Mouse (Mus musculus): Measurements from ENCODE around the gene Mapkap1. TPM values are rescaled to one million over a fixed set of nuclear protein-coding genes. Genes with fewer than 3 reads are reported as not detected.

Mapkap1 gene
- polyA plus RNA-seq, 1 experiment from 2014 or later, result 61.0 TPM

DNA sequence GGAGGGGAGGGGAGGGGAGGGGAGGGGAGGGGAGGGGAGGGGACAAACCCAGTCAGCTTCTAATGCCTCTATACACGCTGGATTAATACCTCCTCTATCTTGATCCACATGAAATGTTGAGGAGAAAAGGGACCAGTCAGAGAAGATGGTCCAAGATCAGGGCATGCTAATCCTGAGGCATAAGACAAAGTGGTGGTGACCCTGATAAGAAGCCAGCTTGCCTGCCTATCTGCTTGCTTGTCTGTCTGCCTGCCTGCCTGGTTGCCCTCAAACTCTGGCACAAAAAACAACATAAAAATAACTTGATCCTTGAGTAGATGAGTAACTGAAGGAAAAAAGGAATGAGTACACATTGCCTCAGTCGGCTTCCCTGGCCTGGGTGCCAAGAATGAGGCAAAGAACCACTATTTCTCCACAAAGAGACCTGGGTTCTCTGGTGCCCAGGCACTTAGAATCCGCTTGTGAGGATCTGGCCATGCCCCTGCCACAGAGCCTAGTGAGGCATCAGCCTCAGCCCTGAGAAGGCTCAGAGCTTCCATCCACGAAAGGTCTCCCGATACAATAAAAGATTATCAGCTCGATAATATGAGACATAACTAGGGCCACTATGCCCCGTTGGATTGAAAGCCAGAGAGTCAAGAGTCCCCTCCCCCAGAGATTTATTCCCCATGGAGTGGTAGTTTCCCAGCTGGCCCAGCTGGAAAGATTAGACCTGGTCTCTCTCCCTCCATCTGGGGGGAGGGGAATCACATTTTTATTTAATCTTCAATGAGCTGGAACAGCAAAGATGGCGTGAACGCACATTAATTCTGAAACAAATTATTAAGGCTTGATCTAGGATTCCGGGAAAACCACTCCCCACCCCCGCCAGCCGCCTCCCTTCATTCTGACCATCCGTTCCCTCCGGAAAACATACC is 228.9 kb downstream of the Mapkap1 start:
- Histone ChIP-seq H3K27me3 (ENCODE audit: control insufficient read depth, insufficient read depth, low read length) (no peaks in the 10 kb centered on the region), H3K27ac (replicated peaks) (no peak overlapping the region), H3K9me3 (ENCODE audit: control insufficient read depth, low read length) (no peaks in the 10 kb centered on the region), H3K9ac (ENCODE audit: low read length) (no peak overlapping the region), H3K4me3 (ENCODE audit: low read depth, low read length) (no peak overlapping the region), H3K4me2 (replicated peaks; ENCODE audit: low read depth) (no peak overlapping the region), H3K4me1 (replicated peaks; ENCODE audit: control insufficient read depth, insufficient read depth) (peaks cover 3% of the 10 kb centered on the region; the same call in 1 of the 2 replicates), H3K36me3 (ENCODE audit: control insufficient read depth, insufficient read depth, low read length) (no peaks in the 10 kb centered on the region)
- DNase-seq (ENCODE audit: low spot score) (no peak), ATAC-seq (ENCODE audit: low FRiP score, low TSS enrichment) (no peak)
- no peak for TF ChIP-seq EP300 (optimal IDR thresholded peaks at IDR 0.05)
- TF ChIP-seq CTCF (IDR thresholded peaks at IDR 0.05; ENCODE audit: low read depth), result no peak
- WGBS, result 76% methylated on average over 14 of the region's 14 CpGs

DNA sequence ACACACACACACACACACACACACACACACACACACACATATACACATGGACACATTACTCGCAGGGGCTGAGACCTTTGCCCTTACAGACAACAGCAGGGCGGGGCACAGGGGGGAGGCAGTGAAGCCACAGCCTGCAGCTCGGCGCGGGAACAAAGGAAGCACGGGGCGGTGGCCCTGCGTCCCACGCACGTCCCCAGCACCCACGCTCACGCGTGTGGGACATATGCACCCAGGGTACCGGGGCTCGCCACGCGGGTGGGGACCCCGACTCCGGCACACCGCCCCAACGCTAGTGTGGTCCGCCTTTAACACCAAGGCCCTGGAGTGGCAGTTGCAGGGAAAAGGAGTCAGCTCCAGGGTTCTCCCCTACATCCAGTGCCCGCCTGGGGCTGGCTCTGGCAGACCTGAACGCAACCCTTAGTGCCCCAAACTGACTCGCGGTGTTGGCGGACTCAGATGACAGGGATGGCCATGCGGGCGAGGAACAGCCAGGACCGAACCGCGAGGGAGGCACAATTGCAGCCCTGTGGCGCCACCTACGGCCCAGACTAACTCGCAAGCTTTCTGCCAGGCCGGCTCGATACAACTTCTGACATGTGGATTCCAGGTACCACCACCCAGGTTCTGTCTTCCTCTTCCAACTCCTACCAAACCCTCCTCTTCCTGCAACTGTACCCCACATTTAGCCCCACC is 232.5 kb downstream of the Mapkap1 start:
- ATAC-seq (ENCODE audit: low FRiP score, low TSS enrichment), result peak; percentile 58
- Histone ChIP-seq H3K4me2 (replicated peaks; ENCODE audit: low read depth) (peak overlapping the region; percentile 78), H3K9me3 (ENCODE audit: control insufficient read depth, low read length) (no peaks in the 10 kb centered on the region), H3K36me3 (ENCODE audit: control insufficient read depth, insufficient read depth, low read length) (no peaks in the 10 kb centered on the region), H3K27ac (replicated peaks) (no peak overlapping the region), H3K4me1 (replicated peaks; ENCODE audit: control insufficient read depth, insufficient read depth) (peaks cover 3% of the 10 kb centered on the region; the same call in 1 of the 2 replicates), H3K9ac (ENCODE audit: low read length) (peak overlapping the region; percentile 56; the same call in 1 of the 2 replicates), H3K4me3 (ENCODE audit: low read depth, low read length) (peak overlapping the region; percentile 43), H3K27me3 (ENCODE audit: control insufficient read depth, insufficient read depth, low read length) (no peaks in the 10 kb centered on the region)
- TF ChIP-seq CTCF (IDR thresholded peaks at IDR 0.05; ENCODE audit: low read depth) (peak; percentile 94), EP300 (optimal IDR thresholded peaks at IDR 0.05) (no peak)
- peak; percentile 87 for DNase-seq (ENCODE audit: low spot score)
- 11% methylated on average over 37 of the region's 37 CpGs for WGBS

DNA sequence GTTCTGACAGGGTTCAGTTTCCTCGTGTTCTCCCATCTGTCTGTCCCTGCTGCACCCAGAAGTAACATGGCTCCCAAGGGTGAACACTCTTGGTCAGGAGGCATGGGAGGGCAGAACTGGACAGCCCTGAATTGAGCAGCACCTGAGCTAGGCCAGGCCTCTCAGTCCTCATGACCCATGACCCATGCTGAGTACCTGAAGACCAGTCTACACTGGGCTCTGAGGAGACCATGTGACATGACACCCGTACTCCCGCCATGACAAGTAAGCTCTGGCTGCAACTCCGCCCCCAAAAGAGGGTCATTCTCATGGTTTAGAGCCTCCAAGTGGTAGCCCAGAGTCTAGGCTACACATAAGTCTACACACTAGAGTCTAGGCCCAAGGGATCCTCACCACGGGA is 233.2 kb downstream of the Mapkap1 start:
- no peak for DNase-seq (ENCODE audit: low spot score)
- H3K4me1 ChIP-seq (replicated peaks; ENCODE audit: control insufficient read depth, insufficient read depth), result peaks cover 3% of the 10 kb centered on the region; the same call in 1 of the 2 replicates
- no peak overlapping the region for H3K4me3 ChIP-seq (ENCODE audit: low read depth, low read length)
- H3K27ac ChIP-seq (replicated peaks), result no peak overlapping the region
- no peak for TF ChIP-seq EP300 (optimal IDR thresholded peaks at IDR 0.05)
- no peak for TF ChIP-seq CTCF (IDR thresholded peaks at IDR 0.05; ENCODE audit: low read depth)
- ATAC-seq (ENCODE audit: low FRiP score, low TSS enrichment), result no peak
- H3K9ac ChIP-seq (ENCODE audit: low read length), result no peak overlapping the region
- 53% methylated on average over 5 of the region's 5 CpGs for WGBS
- H3K36me3 ChIP-seq (ENCODE audit: control insufficient read depth, insufficient read depth, low read length), result no peaks in the 10 kb centered on the region
- no peaks in the 10 kb centered on the region for H3K9me3 ChIP-seq (ENCODE audit: control insufficient read depth, low read length)
- no peak overlapping the region for H3K4me2 ChIP-seq (replicated peaks; ENCODE audit: low read depth)
- H3K27me3 ChIP-seq (ENCODE audit: control insufficient read depth, insufficient read depth, low read length), result no peaks in the 10 kb centered on the region

DNA sequence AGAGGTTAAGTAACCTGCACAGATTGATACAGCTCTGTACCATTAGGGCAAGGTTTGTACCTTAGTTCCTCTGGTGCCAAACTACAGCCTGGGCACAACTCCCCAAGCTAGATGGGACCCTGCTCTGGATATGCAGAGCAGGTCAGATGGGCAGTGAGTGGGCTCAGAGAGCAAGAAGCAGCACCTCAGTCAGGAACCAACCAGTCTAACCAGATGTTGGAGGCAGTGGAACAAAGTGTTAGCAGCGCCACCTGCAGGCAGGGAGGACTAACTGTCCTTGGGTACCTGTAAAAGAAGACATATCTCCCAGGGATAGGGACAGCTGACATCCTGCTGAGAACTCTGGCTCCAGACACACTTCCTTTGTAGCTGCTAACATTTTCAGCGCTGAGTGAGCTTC is 235.8 kb downstream of the Mapkap1 start:
- no peak overlapping the region for H3K4me3 ChIP-seq (ENCODE audit: low read depth, low read length)
- no peak overlapping the region for H3K9ac ChIP-seq (ENCODE audit: low read length)
- ATAC-seq (ENCODE audit: low FRiP score, low TSS enrichment), result no peak
- DNase-seq (ENCODE audit: low spot score), result peak; percentile 72
- WGBS, result 40% methylated on average over 2 of the region's 2 CpGs
- H3K4me1 ChIP-seq (replicated peaks; ENCODE audit: control insufficient read depth, insufficient read depth), result peaks cover 3% of the 10 kb centered on the region; the same call in 1 of the 2 replicates
- TF ChIP-seq CTCF (IDR thresholded peaks at IDR 0.05; ENCODE audit: low read depth) (peak; percentile 71), EP300 (optimal IDR thresholded peaks at IDR 0.05) (no peak)
- H3K9me3 ChIP-seq (ENCODE audit: control insufficient read depth, low read length), result no peaks in the 10 kb centered on the region
- no peak overlapping the region for H3K4me2 ChIP-seq (replicated peaks; ENCODE audit: low read depth)
- H3K36me3 ChIP-seq (ENCODE audit: control insufficient read depth, insufficient read depth, low read length), result no peaks in the 10 kb centered on the region
- H3K27ac ChIP-seq (replicated peaks), result no peak overlapping the region
- H3K27me3 ChIP-seq (ENCODE audit: control insufficient read depth, insufficient read depth, low read length), result no peaks in the 10 kb centered on the region

DNA sequence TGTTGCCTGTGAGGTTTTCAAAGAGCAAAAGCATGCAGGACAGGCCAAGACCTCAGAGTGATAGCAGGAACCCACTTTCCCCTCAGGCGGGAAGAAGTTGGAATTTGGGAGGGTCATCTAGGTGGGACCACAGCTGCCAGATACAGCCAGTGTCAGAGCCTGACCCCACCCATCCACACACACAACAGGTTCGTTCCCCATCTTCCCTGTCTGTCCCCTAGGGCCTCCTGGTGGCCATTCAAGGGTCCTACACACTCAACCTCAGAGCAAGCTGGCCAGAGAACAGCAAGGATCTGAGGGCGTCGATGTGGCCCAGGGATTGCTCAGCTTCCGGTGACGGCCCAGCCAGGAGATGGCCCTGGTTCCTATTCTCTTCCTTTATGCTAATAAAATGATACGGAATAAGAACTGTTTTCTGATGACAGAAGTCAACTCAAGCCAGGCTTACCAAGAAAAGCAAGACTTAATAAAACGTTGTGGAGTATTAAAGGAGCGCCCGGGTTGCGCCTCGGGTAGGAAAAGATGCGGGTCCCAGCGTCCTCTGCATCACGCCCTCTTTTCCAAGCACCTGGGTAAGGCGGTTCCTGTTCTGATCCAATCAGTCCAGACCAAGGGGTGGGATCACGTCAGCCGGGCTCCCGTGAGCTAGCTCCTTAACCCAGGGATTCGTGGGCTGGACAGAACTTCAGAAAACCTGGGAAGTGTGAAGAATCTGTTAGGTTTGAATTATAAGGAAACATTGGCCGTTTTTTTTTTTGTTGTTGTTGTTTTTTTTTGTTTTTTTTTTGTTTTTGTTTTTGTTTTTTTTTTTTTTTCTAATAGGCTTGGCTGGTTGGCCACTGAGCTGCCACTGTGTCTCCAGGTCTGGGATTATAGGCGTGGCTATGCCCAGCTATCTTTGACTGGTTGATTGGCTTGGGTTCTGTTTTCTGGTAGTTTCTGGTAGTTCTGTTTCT is 238.3 kb downstream of the Mapkap1 start:
- Histone ChIP-seq H3K4me2 (replicated peaks; ENCODE audit: low read depth) (no peak overlapping the region), H3K27ac (replicated peaks) (no peak overlapping the region), H3K9ac (ENCODE audit: low read length) (no peak overlapping the region), H3K4me1 (replicated peaks; ENCODE audit: control insufficient read depth, insufficient read depth) (no peaks in the 10 kb centered on the region), H3K27me3 (ENCODE audit: control insufficient read depth, insufficient read depth, low read length) (no peaks in the 10 kb centered on the region), H3K4me3 (ENCODE audit: low read depth, low read length) (no peak overlapping the region), H3K9me3 (ENCODE audit: control insufficient read depth, low read length) (no peaks in the 10 kb centered on the region), H3K36me3 (ENCODE audit: control insufficient read depth, insufficient read depth, low read length) (no peaks in the 10 kb centered on the region)
- WGBS, result 53% methylated on average over 21 of the region's 22 CpGs
- DNase-seq (ENCODE audit: low spot score) (peak; percentile 39), ATAC-seq (ENCODE audit: low FRiP score, low TSS enrichment) (no peak)
- TF ChIP-seq EP300 (optimal IDR thresholded peaks at IDR 0.05) (no peak), CTCF (IDR thresholded peaks at IDR 0.05; ENCODE audit: low read depth) (peak; percentile 78)

Measured in stomach, postnatal 0 days (tissue).